Comparison of ENCODE assay signal across 8 mouse cellular contexts in the genomic region with DNA sequence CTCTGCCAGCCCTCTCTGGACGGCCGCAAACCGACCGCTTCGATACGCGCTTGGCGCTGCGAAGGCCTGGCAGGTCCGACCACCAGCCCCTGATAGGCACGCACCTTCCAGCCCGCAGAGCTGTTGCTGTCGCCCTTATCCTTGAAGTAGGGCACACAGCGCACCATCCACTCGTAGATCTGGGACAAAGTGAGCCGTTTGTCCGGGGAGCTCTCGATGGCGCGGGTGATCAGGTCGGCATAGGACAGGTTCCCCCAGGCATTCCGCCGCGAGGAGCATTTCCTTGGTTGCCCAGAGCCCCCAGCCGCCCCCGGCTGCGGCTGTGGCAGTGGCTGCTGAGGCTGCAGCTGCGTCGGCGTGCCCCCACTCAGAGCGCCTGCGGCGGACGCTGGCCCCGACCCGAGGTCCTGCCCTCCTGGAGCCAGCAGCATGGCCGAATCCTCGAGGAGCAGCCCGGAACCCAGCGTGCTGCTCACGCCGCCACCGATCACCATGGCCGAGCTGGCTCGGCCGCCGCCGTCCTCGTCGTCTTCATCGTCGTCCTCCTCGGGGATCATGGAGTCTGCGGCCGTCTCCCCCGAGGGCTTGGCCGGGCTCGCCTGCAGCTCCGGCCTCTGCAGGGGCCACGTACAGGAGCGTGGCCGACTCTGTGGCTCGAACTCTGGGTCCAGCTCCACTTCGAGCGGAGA. TPM values are rescaled to one million over a fixed set of nuclear protein-coding genes. Genes with fewer than 3 reads are reported as not detected.
DNase-seq lines count a peak whose midpoint lies in the region; ATAC-seq and TF ChIP-seq lines count a peak whose summit lies in the region.

No protein-coding gene starts in this region.

- TF ChIP-seq CTCF in layer of hippocampus, adult 2 months (conservative IDR thresholded peaks at IDR 0.05): no peak
- no peak for TF ChIP-seq CTCF in forebrain, postnatal 0 days (IDR thresholded peaks at IDR 0.05; ENCODE audit: low read depth)

- 0 out of 2 replicates have a peak, but pooled peaks cover 3% of the 10 kb centered on the region for H3K27me3 ChIP-seq in forebrain, postnatal 0 days (ENCODE audit: insufficient read depth, low read length)
- H3K27me3 ChIP-seq in kidney, embryonic 15.5 days: no peaks in the 10 kb centered on the region

- WGBS in forebrain, postnatal 0 days: 4% methylated on average over 65 of the region's 65 CpGs
- WGBS in kidney, embryonic 15.5 days: 2% methylated on average over 64 of the region's 65 CpGs

- H3K27ac ChIP-seq in layer of hippocampus, adult 2 months: peak overlapping the region; percentile 99
- H3K27ac ChIP-seq in forebrain, postnatal 0 days (ENCODE audit: low read depth, low read length): peak overlapping the region; percentile 93
- peak overlapping the region; percentile 98 for H3K27ac ChIP-seq in kidney, embryonic 15.5 days

- H3K4me2 ChIP-seq in forebrain, postnatal 0 days (ENCODE audit: low read depth): peak overlapping the region; percentile 98
- H3K4me2 ChIP-seq in kidney, embryonic 15.5 days: peak overlapping the region; percentile 93

- ATAC-seq in forebrain, postnatal 0 days: no peak
- no peak for ATAC-seq in kidney, embryonic 15.5 days (replicated peaks; ENCODE audit: low FRiP score)

- H3K4me3 ChIP-seq in layer of hippocampus, adult 2 months: peak overlapping the region; percentile 95
- H3K4me3 ChIP-seq in forebrain, postnatal 0 days (ENCODE audit: low read depth, low read length): peak overlapping the region; percentile 80
- H3K4me3 ChIP-seq in kidney, embryonic 15.5 days (replicated peaks): peak overlapping the region; percentile 83

- no peaks in the 10 kb centered on the region; the same call in 1 of the 2 replicates for H3K36me3 ChIP-seq in forebrain, postnatal 0 days (ENCODE audit: insufficient read depth)
- peaks cover 9% of the 10 kb centered on the region; the same call in 1 of the 2 replicates for H3K36me3 ChIP-seq in kidney, embryonic 15.5 days

- H3K9me3 ChIP-seq in forebrain, postnatal 0 days (ENCODE audit: low read length): no peaks in the 10 kb centered on the region
- H3K9me3 ChIP-seq in kidney, embryonic 15.5 days (replicated peaks): no peaks in the 10 kb centered on the region

- DNase-seq in layer of hippocampus, adult 2 months (ENCODE audit: low spot score in 2 of 2): no peak
- DNase-seq in layer of hippocampus, adult 8-10 months (ENCODE audit: low spot score in 2 of 2): no peak
- DNase-seq in brain, adult 2 months (ENCODE audit: low read depth, low spot score): peak; percentile 33
- DNase-seq in forebrain, postnatal 0 days: peak; percentile 25
- peak; percentile 40 for DNase-seq in lung, postnatal 14 days
- DNase-seq in spleen, postnatal 10 days (ENCODE audit: low spot score in 2 of 2): peak; percentile 52 to 65
- DNase-seq in ovary, adult 18-20 months (ENCODE audit: low spot score): no peak

- H3K4me1 ChIP-seq in forebrain, postnatal 0 days (ENCODE audit: insufficient read depth): peaks cover 22% of the 10 kb centered on the region; the same call in 1 of the 2 replicates
- peaks cover 51% of the 10 kb centered on the region for H3K4me1 ChIP-seq in kidney, embryonic 15.5 days

- H3K9ac ChIP-seq in forebrain, postnatal 0 days: peak overlapping the region; percentile 72
- peak overlapping the region; percentile 79 for H3K9ac ChIP-seq in kidney, embryonic 15.5 days

RNA-seq across cellular contexts. Expression of gene Foxo3, which starts 1.7 kb away (rescaled TPM):
- total RNA-seq in layer of hippocampus, adult 2 months (2021): 10 to 100 TPM; 47.5 to 53.2 TPM
- total RNA-seq in layer of hippocampus, adult 8-10 months (2022): 10 to 100 TPM; 43.3 to 53.4 (median 48.2) TPM
- 24.2 and 29.1 TPM in 2 replicates for total RNA-seq in forebrain, postnatal 0 days (2014; rRNA removed)
- 6.4 and 6.5 TPM in 2 replicates for polyA plus RNA-seq in forebrain, postnatal 0 days (2015; fragmentation: Nextera tagmentation; extraction: Ambion mirVana)
- polyA plus RNA-seq in kidney, embryonic 15.5 days (2015; fragmentation: Nextera tagmentation; extraction: Ambion mirVana): 6.1 and 7.0 TPM in 2 replicates

Comparison
In these comparisons a context has a peak if more than half of its experiments do, and no peak if none do; other contexts are left out.
1. DNase-seq: peak in brain, adult 2 months (single experiment), forebrain, postnatal 0 days (single experiment), lung, postnatal 14 days (single experiment) and spleen, postnatal 10 days (2 of 2); none in layer of hippocampus, adult 2 months (0 of 2), layer of hippocampus, adult 8-10 months (0 of 2) and ovary, adult 18-20 months (single experiment).
2. Peak in every context shown above with its lines, with median percentiles within 50 percentile points of each other: H3K27ac ChIP-seq and H3K4me3 ChIP-seq.